Comparison of ENCODE assay signal across 18 mouse cellular contexts in the genomic region with DNA sequence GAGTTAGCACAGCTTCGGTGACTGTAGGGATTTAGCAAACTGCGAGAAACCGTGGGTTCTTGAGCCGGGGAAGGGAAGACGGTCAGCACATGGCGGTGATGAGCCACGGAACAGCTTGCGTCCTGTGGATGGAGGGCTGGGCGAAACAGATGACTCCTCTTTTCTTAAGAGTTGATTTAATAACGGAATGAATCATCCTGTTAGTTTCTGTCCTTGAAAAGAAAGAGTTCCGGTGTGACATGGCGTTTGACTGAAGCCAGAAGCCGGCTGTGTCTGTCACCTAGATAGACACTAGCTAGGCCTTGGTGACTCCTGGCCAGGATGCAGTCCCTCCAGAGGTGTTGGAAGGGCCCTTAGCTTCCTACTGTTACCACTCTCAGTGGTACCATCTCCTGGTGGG. TPM values are rescaled to one million over a fixed set of nuclear protein-coding genes. Genes with fewer than 3 reads are reported as not detected.
DNase-seq lines count a peak whose midpoint lies in the region; ATAC-seq and TF ChIP-seq lines count a peak whose summit lies in the region.
"Had no signal": no experiment of that assay in that cellular context is flagged by ENCODE, and none has a peak within 500 bp of the region (broad histone marks: within the 10 kb centered on the region; RNA-seq: fewer than 3 reads in every experiment).

No protein-coding gene starts in this region.

- no peak overlapping the region for H3K4me2 ChIP-seq in heart, embryonic 13.5 days
- H3K4me2 ChIP-seq: neural tube, embryonic 12.5 days had no signal

- peak overlapping the region; percentile 47 for H3K9ac ChIP-seq in heart, embryonic 13.5 days
- H3K9ac ChIP-seq: neural tube, embryonic 12.5 days had no signal

- H3K36me3 ChIP-seq in heart, embryonic 13.5 days, result no peaks in the 10 kb centered on the region
- no peaks in the 10 kb centered on the region for H3K36me3 ChIP-seq in limb, embryonic 10.5 days
- H3K36me3 ChIP-seq: embryonic facial prominence, embryonic 10.5 days; neural tube, embryonic 12.5 days had no signal

- WGBS in heart, embryonic 13.5 days, result 49% methylated on average over 13 of the region's 13 CpGs
- 49% methylated on average over 13 of the region's 13 CpGs for WGBS in limb, embryonic 10.5 days

- TF ChIP-seq CTCF in layer of hippocampus, adult 2 months (conservative IDR thresholded peaks at IDR 0.05), result no peak

- H3K27ac ChIP-seq in heart, embryonic 13.5 days (replicated peaks), result peak overlapping the region; percentile 45
- peak overlapping the region; percentile 25; the same call in 1 of the 2 replicates for H3K27ac ChIP-seq in layer of hippocampus, adult 2 months
- 0 out of 2 replicates have a peak overlapping the region, but pooled peaks have one; percentile 14 for H3K27ac ChIP-seq in limb, embryonic 10.5 days
- H3K27ac ChIP-seq: neural tube, embryonic 12.5 days had no signal

- ATAC-seq in heart, embryonic 13.5 days (ENCODE audit: extremely low read depth, insufficient number of reproducible peaks, low FRiP score, low TSS enrichment), result no peak

- DNase-seq in heart, adult 9 months (ENCODE audit: low spot score in 2 of 2), result no peak
- DNase-seq in layer of hippocampus, adult 2 months (ENCODE audit: low spot score in 2 of 2), result no peak
- DNase-seq in layer of hippocampus, postnatal 10 days (ENCODE audit: low spot score in 2 of 2), result no peak
- DNase-seq in adrenal gland, adult 8-10 months, result peak; percentile 69
- no peak for DNase-seq in limb, embryonic 10.5 days (ENCODE audit: low spot score)
- no peak for DNase-seq in adipocyte (ENCODE audit: low spot score)
- DNase-seq: cerebellum, adult 11 months; cerebellum, postnatal 36 days; gastrocnemius, postnatal 36 days; liver; lung, adult 2 months; lung, postnatal 4 days; thymus, adult 2 months had no signal

- H3K9me3 ChIP-seq in heart, embryonic 13.5 days, result no peaks in the 10 kb centered on the region
- no peaks in the 10 kb centered on the region for H3K9me3 ChIP-seq in limb, embryonic 10.5 days (replicated peaks)
- H3K9me3 ChIP-seq: embryonic facial prominence, embryonic 10.5 days; G1E; neural tube, embryonic 12.5 days had no signal

- H3K27me3 ChIP-seq in heart, embryonic 13.5 days (replicated peaks), result no peaks in the 10 kb centered on the region
- no peaks in the 10 kb centered on the region for H3K27me3 ChIP-seq in limb, embryonic 10.5 days (ENCODE audit: low read depth, poor library complexity, severe bottlenecking)
- H3K27me3 ChIP-seq: neural tube, embryonic 12.5 days had no signal

- H3K4me1 ChIP-seq in heart, embryonic 13.5 days, result peaks cover 82% of the 10 kb centered on the region
- peaks cover 91% of the 10 kb centered on the region for H3K4me1 ChIP-seq in limb, embryonic 10.5 days

- H3K4me3 ChIP-seq in heart, embryonic 13.5 days, result no peak overlapping the region
- H3K4me3 ChIP-seq in layer of hippocampus, adult 2 months, result no peak overlapping the region
- H3K4me3 ChIP-seq in limb, embryonic 10.5 days, result no peak overlapping the region
- H3K4me3 ChIP-seq: embryonic facial prominence, embryonic 10.5 days; erythroblast, embryonic 14.5 days; neural tube, embryonic 12.5 days had no signal

RNA-seq across cellular contexts. Expression of gene Cuedc1, which starts 14.2 kb away (rescaled TPM):
- polyA plus RNA-seq in heart, embryonic 13.5 days (2015; fragmentation: Nextera tagmentation; extraction: Ambion mirVana), result 16.8 and 18.1 TPM in 2 replicates
- 10 to 100 TPM; 31.1 to 35.3 TPM for total RNA-seq in layer of hippocampus, adult 2 months (2021)
- total RNA-seq in layer of hippocampus, postnatal 10 days (2021), result 10 to 100 TPM; 42.0 to 45.7 TPM
- 100 to 1,000 TPM in 2 of 4 experiments, 10 to 100 TPM in 2; 46.1 to 114 (median 84.3) TPM for total RNA-seq in adrenal gland, adult 8-10 months (2022)
- 15.0 and 22.6 TPM in 2 replicates for polyA plus RNA-seq in limb, embryonic 10.5 days (2016; fragmentation: Nextera tagmentation; extraction: Ambion mirVana)

RNA-seq across cellular contexts. Expression of gene Vezf1, which starts 44.0 kb away (rescaled TPM):
- polyA plus RNA-seq in heart, embryonic 13.5 days (2015; fragmentation: Nextera tagmentation; extraction: Ambion mirVana), result 21.9 and 22.1 TPM in 2 replicates
- 10 to 100 TPM; 22.0 to 22.7 TPM for total RNA-seq in layer of hippocampus, adult 2 months (2021)
- total RNA-seq in layer of hippocampus, postnatal 10 days (2021), result 10 to 100 TPM; 26.0 to 28.5 TPM
- total RNA-seq in adrenal gland, adult 8-10 months (2022), result 10 to 100 TPM; 42.1 to 71.0 (median 59.4) TPM
- polyA plus RNA-seq in limb, embryonic 10.5 days (2016; fragmentation: Nextera tagmentation; extraction: Ambion mirVana), result 54.6 and 59.2 TPM in 2 replicates
